Mouse (Mus musculus) cerebellum, adult 2 months (tissue): Measurements from ENCODE around the gene Fut8.

Experiments
- CTCF ChIP-seq: fragments of 200-500 bp; IDR thresholded peaks from 2 replicates; pipeline ENCODE4 v1.5.1; 2011; ENCODE audit warnings: low read depth, mild to moderate bottlenecking, control low read depth, low read length, moderate library complexity, borderline replicate concordance; ENCODE audit not compliant: insufficient read depth
- POLR2A ChIP-seq: fragments of 200-500 bp; IDR thresholded peaks from 2 replicates; pipeline ENCODE4 v1.6.1; 2011; ENCODE audit warnings: low read length, control low read depth, borderline replicate concordance; ENCODE audit not compliant: insufficient read depth

DNA sequence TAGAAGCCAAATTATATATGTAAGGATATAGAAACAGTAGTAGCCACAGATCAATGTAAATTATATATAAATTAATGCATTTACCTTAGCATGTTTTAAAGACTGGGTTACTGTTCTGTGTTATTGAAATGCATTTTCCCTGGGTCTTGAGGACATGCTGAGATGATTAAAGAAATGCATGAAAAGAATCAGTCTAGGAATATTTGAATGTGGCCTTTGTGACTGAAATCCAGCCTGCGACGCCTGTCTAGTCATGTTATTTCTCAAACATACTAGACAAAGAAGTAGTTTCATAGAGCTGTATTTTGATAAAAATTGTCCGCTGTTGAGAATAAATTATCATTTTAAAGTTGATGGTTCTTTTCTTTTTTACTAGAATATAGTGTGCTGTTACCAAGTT lies 188.2 kb downstream of the Fut8 start:
- TF ChIP-seq POLR2A (no peak), CTCF (no peak)
